In genomic region chr17:34304751-34305150, GRCm38 (mm10) we compare ENCODE assay signal across 9 mouse cellular contexts. TPM values are rescaled to one million over a fixed set of nuclear protein-coding genes. Genes with fewer than 3 reads are reported as not detected.
DNase-seq lines count a peak whose midpoint lies in the region; ATAC-seq and TF ChIP-seq lines count a peak whose summit lies in the region.
"Had no signal": no experiment of that assay in that cellular context is flagged by ENCODE, and none has a peak within 500 bp of the region (broad histone marks: within the 10 kb centered on the region; RNA-seq: fewer than 3 reads in every experiment).

No protein-coding gene starts in this region.

- peak; percentile 67 for ATAC-seq in forebrain, postnatal 0 days
- ATAC-seq in forebrain, embryonic 13.5 days = no peak

- no peak overlapping the region for H3K4me2 ChIP-seq in forebrain, postnatal 0 days (ENCODE audit: low read depth)
- H3K4me2 ChIP-seq in forebrain, embryonic 13.5 days = no peak overlapping the region
- H3K4me2 ChIP-seq: heart, embryonic 13.5 days had no signal

- intact Hi-C loops in gastrocnemius, postnatal 14 days (cut with DNase I; ENCODE audit: low total_unique reads) = no loop called here

- H3K4me1 ChIP-seq in forebrain, postnatal 0 days (ENCODE audit: insufficient read depth) = no peaks in the 10 kb centered on the region
- 0 out of 2 replicates have a peak, but pooled peaks cover 3% of the 10 kb centered on the region for H3K4me1 ChIP-seq in forebrain, embryonic 13.5 days
- no peaks in the 10 kb centered on the region for H3K4me1 ChIP-seq in brown adipose tissue, adult 24 weeks (ENCODE audit: control insufficient read depth, insufficient read depth, insufficient read length, low read length)

- H3K9ac ChIP-seq in forebrain, postnatal 0 days = no peak overlapping the region
- H3K9ac ChIP-seq in forebrain, embryonic 13.5 days = no peak overlapping the region
- H3K9ac ChIP-seq: heart, embryonic 13.5 days had no signal

- DNase-seq in forebrain, postnatal 0 days = peak; percentile 79
- peak; percentile 83 for DNase-seq in CD4-positive helper T cell, adult 2 months (ENCODE audit: low read depth, low spot score)
- peak; percentile 17 for DNase-seq in gastrocnemius, postnatal 14 days
- DNase-seq in kidney, postnatal 25 days = peak; percentile 62 to 70
- peak; percentile 82 for DNase-seq in lung, postnatal 14 days
- DNase-seq in splenic B cell, adult 2 months (ENCODE audit: low read depth, low spot score) = peak; percentile 100

- no peaks in the 10 kb centered on the region for H3K27me3 ChIP-seq in forebrain, postnatal 0 days (ENCODE audit: insufficient read depth, low read length)
- H3K27me3 ChIP-seq in forebrain, embryonic 13.5 days = peaks cover 5% of the 10 kb centered on the region
- no peaks in the 10 kb centered on the region for H3K27me3 ChIP-seq in splenic B cell, adult 2 months (ENCODE audit: control insufficient read depth, insufficient read depth, low read length, poor library complexity, severe bottlenecking)

- no peak for TF ChIP-seq CTCF in forebrain, postnatal 0 days (IDR thresholded peaks at IDR 0.05; ENCODE audit: low read depth)

- no peaks in the 10 kb centered on the region for H3K9me3 ChIP-seq in forebrain, postnatal 0 days (ENCODE audit: low read length)
- no peaks in the 10 kb centered on the region for H3K9me3 ChIP-seq in forebrain, embryonic 13.5 days (replicated peaks)
- H3K9me3 ChIP-seq: heart, embryonic 13.5 days had no signal

- H3K4me3 ChIP-seq in forebrain, postnatal 0 days (ENCODE audit: low read depth, low read length) = no peak overlapping the region
- no peak overlapping the region for H3K4me3 ChIP-seq in forebrain, embryonic 13.5 days
- H3K4me3 ChIP-seq in brown adipose tissue, adult 24 weeks (ENCODE audit: insufficient read depth, low read depth, low read length) = no peak overlapping the region
- H3K4me3 ChIP-seq: heart, embryonic 13.5 days had no signal

- WGBS in forebrain, postnatal 0 days = 33% methylated on average over 4 of the region's 4 CpGs
- WGBS in forebrain, embryonic 13.5 days = 27% methylated on average over 4 of the region's 4 CpGs

- no peaks in the 10 kb centered on the region for H3K36me3 ChIP-seq in forebrain, postnatal 0 days (ENCODE audit: insufficient read depth)
- no peaks in the 10 kb centered on the region for H3K36me3 ChIP-seq in forebrain, embryonic 13.5 days (ENCODE audit: poor library complexity, severe bottlenecking)
- peaks cover 27% of the 10 kb centered on the region for H3K36me3 ChIP-seq in splenic B cell, adult 2 months (ENCODE audit: control insufficient read depth, insufficient read depth, low read length, poor library complexity, severe bottlenecking)
- H3K36me3 ChIP-seq: heart, embryonic 13.5 days had no signal

- H3K27ac ChIP-seq in forebrain, postnatal 0 days (ENCODE audit: low read depth, low read length) = no peak overlapping the region
- H3K27ac ChIP-seq in forebrain, embryonic 13.5 days = no peak overlapping the region
- H3K27ac ChIP-seq in brown adipose tissue, adult 24 weeks (replicated peaks; ENCODE audit: low read depth, low read length) = peak overlapping the region; percentile 83
- H3K27ac ChIP-seq: heart, embryonic 13.5 days had no signal

RNA-seq across cellular contexts. Expression of gene H2-Eb1, which starts 0.9 kb away (rescaled TPM):
- total RNA-seq in forebrain, postnatal 0 days (2014; rRNA removed) = 1.5 and 2.1 TPM in 2 replicates
- polyA plus RNA-seq in forebrain, postnatal 0 days (2015; fragmentation: Nextera tagmentation; extraction: Ambion mirVana) = 2.5 and 2.7 TPM in 2 replicates
- 1.6 TPM in 2 replicates for polyA plus RNA-seq in forebrain, embryonic 13.5 days (2015; fragmentation: Nextera tagmentation; extraction: Ambion mirVana)
- 93.0 and 109 TPM in 2 replicates for polyA plus RNA-seq in brown adipose tissue, adult 24 weeks (2012; ENCODE audit: insufficient read depth, insufficient read length, missing spikeins)
- 1 to 10 TPM; 2.8 to 3.7 TPM for total RNA-seq in gastrocnemius, postnatal 14 days (2021)

RNA-seq across cellular contexts. Expression of gene H2-Aa, which starts 17.1 kb away (rescaled TPM):
- total RNA-seq in forebrain, postnatal 0 days (2014; rRNA removed) = 0.14 and 0.85 TPM in 2 replicates
- 0.59 and 0.73 TPM in 2 replicates for polyA plus RNA-seq in forebrain, postnatal 0 days (2015; fragmentation: Nextera tagmentation; extraction: Ambion mirVana)
- polyA plus RNA-seq in forebrain, embryonic 13.5 days (2015; fragmentation: Nextera tagmentation; extraction: Ambion mirVana) = 0.21 TPM in 1 of 2 replicates, not detected in the other
- polyA plus RNA-seq in brown adipose tissue, adult 24 weeks (2012; ENCODE audit: insufficient read depth, insufficient read length, missing spikeins) = 181 and 183 TPM in 2 replicates
- 1 to 10 TPM; 2.8 to 3.9 TPM for total RNA-seq in gastrocnemius, postnatal 14 days (2021)

RNA-seq across cellular contexts. Expression of gene H2-Eb2, which starts 20.7 kb away (rescaled TPM):
- 0.15 TPM in 1 of 2 replicates, not detected in the other for total RNA-seq in forebrain, postnatal 0 days (2014; rRNA removed)
- 0.04 TPM in 1 of 2 replicates, not detected in the other for polyA plus RNA-seq in forebrain, postnatal 0 days (2015; fragmentation: Nextera tagmentation; extraction: Ambion mirVana)
- not detected in 2 replicates for polyA plus RNA-seq in forebrain, embryonic 13.5 days (2015; fragmentation: Nextera tagmentation; extraction: Ambion mirVana)
- polyA plus RNA-seq in brown adipose tissue, adult 24 weeks (2012; ENCODE audit: insufficient read depth, insufficient read length, missing spikeins) = not detected in 2 replicates
- not detected for total RNA-seq in gastrocnemius, postnatal 14 days (2021)
- polyA plus RNA-seq: heart, embryonic 13.5 days had no signal

RNA-seq across cellular contexts. Expression of gene H2-Ab1, which starts 47.3 kb away (rescaled TPM):
- 0.38 and 2.0 TPM in 2 replicates for total RNA-seq in forebrain, postnatal 0 days (2014; rRNA removed)
- 1.8 and 2.1 TPM in 2 replicates for polyA plus RNA-seq in forebrain, postnatal 0 days (2015; fragmentation: Nextera tagmentation; extraction: Ambion mirVana)
- 1.4 and 1.5 TPM in 2 replicates for polyA plus RNA-seq in forebrain, embryonic 13.5 days (2015; fragmentation: Nextera tagmentation; extraction: Ambion mirVana)
- polyA plus RNA-seq in brown adipose tissue, adult 24 weeks (2012; ENCODE audit: insufficient read depth, insufficient read length, missing spikeins) = 71.7 and 90.6 TPM in 2 replicates
- total RNA-seq in gastrocnemius, postnatal 14 days (2021) = 1 to 10 TPM; 2.8 to 3.1 TPM

RNA-seq across cellular contexts. Expression of gene Btnl2, which starts 49.9 kb away (rescaled TPM):
- total RNA-seq in forebrain, postnatal 0 days (2014; rRNA removed) = not detected in 2 replicates
- not detected in 2 replicates for polyA plus RNA-seq in forebrain, postnatal 0 days (2015; fragmentation: Nextera tagmentation; extraction: Ambion mirVana)
- not detected in 2 replicates for polyA plus RNA-seq in forebrain, embryonic 13.5 days (2015; fragmentation: Nextera tagmentation; extraction: Ambion mirVana)
- polyA plus RNA-seq in brown adipose tissue, adult 24 weeks (2012; ENCODE audit: insufficient read depth, insufficient read length, missing spikeins) = 0.67 TPM in 1 of 2 replicates, not detected in the other
- under 1 TPM; 0.39 to 0.42 TPM for total RNA-seq in gastrocnemius, postnatal 14 days (2021)
- polyA plus RNA-seq: heart, embryonic 13.5 days had no signal

Comparison
In these comparisons a context has a peak if more than half of its experiments do, and no peak if none do; other contexts are left out.
1. DNase-seq: peak in every context shown above with its lines; median percentile 100 in splenic B cell, adult 2 months; 83 in CD4-positive helper T cell, adult 2 months; 82 in lung, postnatal 14 days; 79 in forebrain, postnatal 0 days; 66 in kidney, postnatal 25 days; 17 in gastrocnemius, postnatal 14 days.
2. RNA of gene H2-Eb1, which starts 0.9 kb away (polyA plus RNA-seq): 93.0 to 109 TPM in brown adipose tissue, adult 24 weeks; 2.5 to 2.7 TPM in forebrain, postnatal 0 days and 1.6 TPM in forebrain, embryonic 13.5 days; every median in the first group is over 10 times any median in the second.
3. RNA of gene H2-Aa, which starts 17.1 kb away (polyA plus RNA-seq): 181 to 183 TPM in brown adipose tissue, adult 24 weeks; 0.59 to 0.73 TPM in forebrain, postnatal 0 days and 0.21 TPM in forebrain, embryonic 13.5 days; every median in the first group is over 100 times any median in the second.